Mouse (Mus musculus): ENCODE data around the gene Krt76.

The Krt76 gene

GRCm38 (mm10) chr15:101892820-101893219 is at the start of gene Krt76:
TSS of gene Krt76 (minus strand) at chr15:101892920.
- no peak for DNase-seq (ENCODE audit: inconsistent age in 2 of 2, low spot score in 1 of 2)

- DNase-seq (ENCODE audit: inconsistent age in 2 of 2, low spot score in 1 of 2), result peak; percentile 19 to 41
Measured at GRCm38 (mm10) chr15:101941948-101942347, 49.2 kb upstream of the Krt76 start.

- no peak for DNase-seq (ENCODE audit: inconsistent age in 2 of 2, low spot score in 1 of 2)
Measured at GRCm38 (mm10) chr15:101940274-101940829, 47.6 kb upstream of the Krt76 start, which contains the start of gene Krt79. TSS of gene Krt79 (minus strand) at chr15:101940324.

GRCm38 (mm10) chr15:101938600-101939308 is 46.0 kb upstream of the Krt76 start:
- DNase-seq (ENCODE audit: inconsistent age in 2 of 2, low spot score in 1 of 2), result peak in 1 of 2 experiments; percentile 50

GRCm38 (mm10) chr15:101933024-101933423 is 40.3 kb upstream of the Krt76 start:
- no peak for DNase-seq (ENCODE audit: inconsistent age in 2 of 2, low spot score in 1 of 2)

GRCm38 (mm10) chr15:101929666-101930065 is 36.9 kb upstream of the Krt76 start:
- peak; percentile 21 to 75 for DNase-seq (ENCODE audit: inconsistent age in 2 of 2, low spot score in 1 of 2)

- DNase-seq (ENCODE audit: inconsistent age in 2 of 2, low spot score in 1 of 2), result peak in 1 of 2 experiments; percentile 38
Measured at GRCm38 (mm10) chr15:101929087-101929486, 36.4 kb upstream of the Krt76 start.

GRCm38 (mm10) chr15:101927340-101928080 is 34.8 kb upstream of the Krt76 start:
- peak; percentile 16 to 82 for DNase-seq (ENCODE audit: inconsistent age in 2 of 2, low spot score in 1 of 2)

- DNase-seq (ENCODE audit: inconsistent age in 2 of 2, low spot score in 1 of 2), result no peak
Measured at GRCm38 (mm10) chr15:101925041-101925440, 32.3 kb upstream of the Krt76 start.

- no peak for DNase-seq (ENCODE audit: inconsistent age in 2 of 2, low spot score in 1 of 2)
Measured at GRCm38 (mm10) chr15:101924635-101925034, 31.9 kb upstream of the Krt76 start, which contains the start of gene Krt4. TSS of gene Krt4 (minus strand) at chr15:101924735.

GRCm38 (mm10) chr15:101922296-101922695 is 29.6 kb upstream of the Krt76 start:
- no peak for DNase-seq (ENCODE audit: inconsistent age in 2 of 2, low spot score in 1 of 2)

- DNase-seq (ENCODE audit: inconsistent age in 2 of 2, low spot score in 1 of 2), result peak; percentile 15 to 55
Measured at GRCm38 (mm10) chr15:101916072-101916471, 23.4 kb upstream of the Krt76 start.

GRCm38 (mm10) chr15:101904849-101905248 is 12.1 kb upstream of the Krt76 start:
- DNase-seq (ENCODE audit: inconsistent age in 2 of 2, low spot score in 1 of 2), result no peak

GRCm38 (mm10) chr15:101902171-101903149 is 9.7 kb upstream of the Krt76 start:
- no peak for DNase-seq (ENCODE audit: inconsistent age in 2 of 2, low spot score in 1 of 2)

- peak; percentile 15 to 83 for DNase-seq (ENCODE audit: inconsistent age in 2 of 2, low spot score in 1 of 2)
Measured at GRCm38 (mm10) chr15:101895216-101895615, 2.5 kb upstream of the Krt76 start.

- no peak for DNase-seq (ENCODE audit: inconsistent age in 2 of 2, low spot score in 1 of 2)
Measured at GRCm38 (mm10) chr15:101879776-101880175, 12.9 kb downstream of the Krt76 start.

GRCm38 (mm10) chr15:101878041-101878440 is 14.7 kb downstream of the Krt76 start:
- peak in 1 of 2 experiments; percentile 74 for DNase-seq (ENCODE audit: inconsistent age in 2 of 2, low spot score in 1 of 2)

- no peak for DNase-seq (ENCODE audit: inconsistent age in 2 of 2, low spot score in 1 of 2)
Measured at GRCm38 (mm10) chr15:101874383-101874782, 18.3 kb downstream of the Krt76 start.

- peak; percentile 18 to 62 for DNase-seq (ENCODE audit: inconsistent age in 2 of 2, low spot score in 1 of 2)
Measured at GRCm38 (mm10) chr15:101873231-101873630, 19.5 kb downstream of the Krt76 start.

GRCm38 (mm10) chr15:101869431-101869830 is 23.3 kb downstream of the Krt76 start, which contains the start of gene Krt77:
TSS of gene Krt77 (minus strand) at chr15:101869705.
- no peak for DNase-seq (ENCODE audit: inconsistent age in 2 of 2, low spot score in 1 of 2)
